Mouse (Mus musculus) cerebellum, adult 18-20 months (tissue): ENCODE measurements around the gene Fbxw24.
"Not testable (repeated sequence)": the region's sequence is repeated elsewhere in the genome, so short reads cannot be mapped to it uniquely, and the experiment has no call there.

Experiments used
- DNase-seq, 2 experiments: peaks; one replicate each; pipeline ENCODE4 v3.0.0; 2021

The Fbxw24 gene

DNA sequence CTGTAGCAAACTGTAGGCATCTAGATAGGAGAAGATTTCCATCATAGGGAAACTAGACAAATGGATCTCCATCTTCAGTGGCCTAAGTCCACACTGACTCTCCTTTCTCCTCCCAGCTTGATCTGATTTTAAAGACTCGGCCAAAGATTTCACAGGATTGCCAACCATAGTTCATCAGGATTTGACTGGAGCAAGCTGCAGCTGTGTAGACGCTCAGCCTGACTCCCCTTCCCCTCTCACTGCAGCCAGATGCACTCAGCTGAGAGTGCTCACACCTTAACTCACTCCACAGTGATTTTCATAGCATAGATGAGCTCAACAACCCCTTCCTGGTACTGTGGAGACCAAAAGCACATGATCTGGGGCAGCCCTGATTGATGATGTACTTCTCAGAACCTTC is at the start of gene Fbxw24:
Gene Fbxw24, minus strand, starts transcription at position 101 of the 400 bp plus-strand sequence.
- DNase-seq, result not testable (repeated sequence)

DNA sequence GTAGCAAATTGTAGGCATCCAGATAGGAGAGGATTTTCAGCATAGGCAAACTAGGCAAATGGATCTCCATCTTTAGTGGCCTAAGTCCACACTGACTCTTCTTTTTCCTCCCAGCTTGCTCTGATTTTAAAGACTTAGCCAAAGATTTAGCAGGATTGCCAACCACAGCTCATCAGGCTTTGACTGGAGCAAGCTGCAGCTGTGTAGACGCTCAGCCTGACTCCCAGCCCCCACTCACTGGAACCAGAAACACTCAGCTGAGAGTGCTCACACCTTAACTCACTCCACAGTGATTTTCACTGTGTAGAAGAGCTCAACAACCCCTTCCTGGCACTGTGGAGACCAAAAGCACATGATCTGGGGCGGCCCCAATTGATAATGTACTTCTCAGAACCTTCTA is 38.7 kb upstream of the Fbxw24 start, which contains the start of gene Fbxw25:
Gene Fbxw25, minus strand, starts transcription at position 101 of the 400 bp plus-strand sequence.
- not testable (repeated sequence) for DNase-seq

DNA sequence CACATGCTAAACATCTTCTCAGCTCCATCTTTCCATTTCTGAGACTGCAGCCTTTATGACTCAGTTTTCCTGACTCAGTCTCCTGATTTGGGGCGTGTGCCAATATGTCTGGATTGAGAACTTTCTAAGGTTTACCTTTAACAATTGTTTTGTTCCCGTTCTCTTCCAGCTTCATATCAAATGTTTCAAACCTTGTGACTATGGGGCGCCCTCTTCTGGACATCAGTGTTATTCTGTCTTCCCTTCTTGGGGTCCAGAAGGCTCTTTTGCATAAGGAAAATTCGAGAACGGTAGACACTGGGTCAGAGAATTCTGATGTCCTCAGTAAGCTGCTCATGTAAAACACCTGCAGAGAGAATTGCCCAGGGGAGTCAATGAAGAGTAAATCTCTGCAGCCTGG is 19.0 kb downstream of the Fbxw24 start:
- DNase-seq, result peak; percentile 9 to 14

DNA sequence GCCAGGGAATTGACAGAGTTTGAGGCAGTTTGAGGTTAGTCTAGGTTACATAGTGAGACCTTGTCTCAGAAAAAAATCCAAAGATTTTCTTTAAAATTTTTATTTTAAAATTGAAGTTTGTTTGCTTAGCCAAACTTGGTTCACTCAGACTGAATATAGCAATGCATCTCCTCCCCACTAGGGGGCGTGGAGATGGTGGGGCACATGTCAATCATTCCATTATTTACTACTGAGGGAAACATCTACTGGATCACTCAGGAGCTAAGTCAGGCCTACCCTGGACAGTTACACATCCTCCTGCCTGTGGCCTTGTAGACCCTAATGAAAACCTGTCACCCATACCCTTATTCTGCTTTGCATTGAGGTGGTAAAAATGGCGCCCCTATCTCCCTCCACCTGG is 23.7 kb downstream of the Fbxw24 start:
- DNase-seq, result not testable (repeated sequence)

- no peak for DNase-seq
Observed at GRCm38 (mm10) chr9:109597226-109597625, 28.6 kb downstream of the Fbxw24 start.

DNA sequence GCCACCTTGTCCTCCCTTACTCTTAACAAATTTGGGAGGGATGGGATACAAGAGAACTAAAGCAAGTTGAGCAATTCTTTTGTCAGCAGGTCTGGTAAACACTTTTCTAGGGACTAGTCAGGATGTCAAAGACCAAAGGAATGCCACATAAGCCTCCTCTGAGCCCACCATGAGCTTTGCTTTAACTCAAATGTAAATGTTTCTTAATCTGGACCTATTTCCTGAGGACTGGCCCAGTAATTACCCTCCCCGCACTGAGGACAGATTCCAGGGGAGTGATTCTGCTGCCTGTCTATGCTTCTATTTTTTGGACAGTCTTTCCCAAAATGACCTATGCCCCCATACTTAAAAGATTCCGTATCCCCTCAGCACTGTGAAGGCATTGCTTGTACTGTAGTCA is 31.0 kb downstream of the Fbxw24 start:
- no peak for DNase-seq

- DNase-seq, result not testable (repeated sequence)
Observed at GRCm38 (mm10) chr9:109568162-109568561, 57.7 kb downstream of the Fbxw24 start, which contains the start of gene Fbxw15. Gene Fbxw15, minus strand, starts transcription at chr9:109568262.

DNA sequence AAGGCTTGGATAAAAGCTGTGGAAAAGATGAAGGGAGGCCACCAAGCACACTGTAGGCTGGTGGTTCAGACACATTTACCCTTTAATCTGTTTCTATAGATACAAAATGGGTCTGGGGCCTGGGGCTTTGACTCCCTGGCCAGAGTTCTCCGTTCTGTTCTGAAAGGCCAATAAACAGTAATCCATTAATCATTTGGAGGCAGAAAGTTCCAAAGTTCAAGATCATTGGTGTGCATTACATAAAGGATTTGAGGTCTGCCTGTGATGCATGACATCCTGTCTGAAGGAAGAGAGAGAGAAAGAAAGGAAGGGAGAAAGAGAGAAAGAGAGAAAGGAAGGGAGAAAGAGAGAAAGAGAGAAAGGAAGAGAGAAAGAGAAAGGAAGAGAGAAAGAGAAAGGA is 60.3 kb downstream of the Fbxw24 start:
- no peak for DNase-seq

DNA sequence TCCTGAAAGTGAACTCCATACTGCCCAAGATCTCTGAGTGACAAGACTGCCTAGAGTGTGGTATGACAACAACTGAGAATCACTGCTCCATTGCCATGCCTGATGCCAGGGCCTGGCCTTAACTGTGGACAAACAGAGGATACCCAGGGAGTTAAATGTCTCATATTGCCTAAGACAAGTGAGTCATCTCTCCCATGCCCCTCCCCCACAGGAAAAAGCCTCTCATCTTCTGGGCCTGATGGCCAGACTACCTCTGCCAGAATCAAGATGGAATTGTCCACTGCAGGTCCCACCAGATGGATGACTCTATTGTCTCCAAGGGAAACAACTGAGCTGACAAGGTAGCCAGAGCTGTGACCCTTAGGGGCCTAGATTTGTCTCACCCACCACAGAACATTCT is 63.8 kb downstream of the Fbxw24 start:
- not testable (repeated sequence) for DNase-seq

- no peak for DNase-seq
Observed at GRCm38 (mm10) chr9:109552483-109552882, 73.4 kb downstream of the Fbxw24 start.
